Mouse (Mus musculus) heart, embryonic 15.5 days (tissue): ENCODE measurements at regions not wholly inside any gene's neighbourhood (a gene's known extent, or its start where the extent isn't known, plus 50 kb on each side); places are given as distances from the start of the nearest gene placed in this dataset. TPM values are rescaled to one million over a fixed set of nuclear protein-coding genes. Genes with fewer than 3 reads are reported as not detected.
"Not testable (repeated sequence)": the region's sequence is repeated elsewhere in the genome, so short reads cannot be mapped to it uniquely, and the experiment has no call there.

ENCODE experiments used
- ATAC-seq: fragments of 200-750 bp; cut with Nextera tagmentation; replicated peaks from 2 replicates; pipeline ENCODE4 v1.8.0; 2017; ENCODE audit warnings: low read depth, moderate TSS enrichment; ENCODE audit not compliant: insufficient number of reproducible peaks, insufficient read depth, low FRiP score
- H3K27ac ChIP-seq: fragments of 300-500 bp; sonication (generic); 2 replicates; pipeline ENCODE4 v1.5.1; 2015; ENCODE audit warnings: mild to moderate bottlenecking, inconsistent platforms
- H3K27me3 ChIP-seq: fragments of 300-500 bp; sonication (generic); 2 replicates; pipeline ENCODE4 v1.6.1; 2015; ENCODE audit warnings: inconsistent platforms
- H3K36me3 ChIP-seq: fragments of 300-500 bp; sonication (generic); 2 replicates; pipeline ENCODE4 v1.6.1; 2015; ENCODE audit warnings: mild to moderate bottlenecking, inconsistent platforms
- H3K4me1 ChIP-seq: fragments of 300-500 bp; sonication (generic); replicated peaks from 2 replicates; pipeline ENCODE4 v1.6.1; 2015; ENCODE audit warnings: inconsistent platforms
- H3K4me2 ChIP-seq: fragments of 300-500 bp; sonication (generic); 2 replicates; pipeline ENCODE4 v1.6.1; 2015; ENCODE audit warnings: inconsistent platforms, mild to moderate bottlenecking, moderate library complexity
- H3K4me3 ChIP-seq: fragments of 300-500 bp; sonication (generic); 2 replicates; pipeline ENCODE4 v1.5.1; 2015; ENCODE audit warnings: mild to moderate bottlenecking, inconsistent platforms
- H3K9ac ChIP-seq: fragments of 300-500 bp; sonication (generic); 2 replicates; pipeline ENCODE4 v1.6.1; 2015; ENCODE audit warnings: mild to moderate bottlenecking, inconsistent platforms
- H3K9me3 ChIP-seq: fragments of 300-500 bp; sonication (generic); replicated peaks from 2 replicates; pipeline ENCODE4 v1.6.1; 2016; ENCODE audit warnings: inconsistent platforms
- WGBS: fragments of 180-500 bp; shearing (Covaris S2); methylation state at CpG from one replicate; pipeline ENCODE4 v1.1.7; 2015; ENCODE audit warnings: mixed read lengths; 5-methylcytosine and 5-hydroxymethylcytosine counted together
- microRNA-seq: library from miRNA; unstranded; fragments of <30 nt; microRNA quantifications from one replicate; pipeline ENCODE4, GENCODE M21; 2016

GRCm38 (mm10) chr12:113424598-113425208 lies 64.6 kb upstream of the Adam6b start:
- ATAC-seq, H3K27me3 ChIP-seq, H3K4me1 ChIP-seq, H3K9me3 ChIP-seq, H3K36me3 ChIP-seq, H3K4me3 ChIP-seq, H3K27ac ChIP-seq, H3K4me2 ChIP-seq, H3K9ac ChIP-seq: not testable (repeated sequence)

GRCm38 (mm10) chr12:113425209-113426070 lies 63.9 kb upstream of the Adam6b start:
- Histone ChIP-seq H3K9me3 (no peaks in the 10 kb centered on the region), H3K27me3 (no peaks in the 10 kb centered on the region; the same call in 1 of the 2 replicates), H3K9ac (no peak overlapping the region), H3K4me3 (no peak overlapping the region), H3K4me1 (no peaks in the 10 kb centered on the region), H3K36me3 (no peaks in the 10 kb centered on the region), H3K27ac (no peak overlapping the region), H3K4me2 (no peak overlapping the region)
- ATAC-seq = no peak
- 75% methylated on average over 8 of the region's 8 CpGs for WGBS

DNA sequence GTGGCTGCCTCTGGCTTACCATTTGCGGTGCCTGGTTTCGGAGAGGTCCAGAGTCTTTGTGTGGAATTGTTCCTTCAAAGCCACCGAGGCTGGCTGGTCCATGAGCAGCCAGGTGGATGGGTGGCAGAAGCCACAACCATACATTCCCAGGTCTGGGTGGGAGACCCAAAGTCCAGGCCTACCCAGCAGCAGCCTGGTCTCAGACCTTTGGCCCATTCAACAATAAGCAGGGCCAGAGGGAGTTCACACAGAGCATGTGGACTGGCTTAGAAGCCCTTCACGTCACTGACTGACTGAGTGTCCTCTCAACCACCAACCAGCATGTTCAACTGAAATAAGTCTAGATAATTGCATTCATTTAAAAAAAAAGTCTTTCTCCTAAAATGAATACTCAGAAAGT lies 62.7 kb upstream of the Adam6b start:
- Histone ChIP-seq H3K9me3 (no peaks in the 10 kb centered on the region), H3K27ac (no peak overlapping the region), H3K36me3 (no peaks in the 10 kb centered on the region), H3K9ac (no peak overlapping the region), H3K4me2 (no peak overlapping the region), H3K4me1 (no peaks in the 10 kb centered on the region), H3K4me3 (no peak overlapping the region), H3K27me3 (no peaks in the 10 kb centered on the region; the same call in 1 of the 2 replicates)
- WGBS = 79% methylated on average over 4 of the region's 4 CpGs
- no peak for ATAC-seq

DNA sequence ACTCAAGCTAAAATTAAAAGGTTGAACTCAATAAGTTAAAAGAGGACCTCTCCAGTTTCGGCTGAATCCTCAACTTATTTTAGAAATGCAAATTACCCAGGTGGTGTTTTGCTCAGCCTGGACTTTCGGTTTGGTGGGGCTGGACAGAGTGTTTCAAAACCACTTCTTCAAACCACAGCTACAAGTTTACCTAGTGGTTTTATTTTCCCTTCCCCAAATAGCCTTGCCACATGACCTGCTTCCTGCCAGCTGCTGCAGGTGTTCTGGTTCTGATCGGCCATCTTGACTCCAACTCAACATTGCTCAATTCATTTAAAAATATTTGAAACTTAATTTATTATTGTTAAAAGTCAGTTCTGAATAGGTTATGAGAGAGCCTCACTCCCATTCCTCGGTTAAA lies 62.0 kb upstream of the Adam6b start:
- ATAC-seq = no peak
- Histone ChIP-seq H3K4me1 (no peaks in the 10 kb centered on the region), H3K9ac (no peak overlapping the region), H3K4me2 (no peak overlapping the region), H3K27ac (no peak overlapping the region), H3K4me3 (no peak overlapping the region), H3K27me3 (no peaks in the 10 kb centered on the region; the same call in 1 of the 2 replicates), H3K9me3 (no peaks in the 10 kb centered on the region), H3K36me3 (no peaks in the 10 kb centered on the region)
- WGBS = 66% methylated on average over 4 of the region's 4 CpGs

- Histone ChIP-seq H3K9ac (no peak overlapping the region), H3K4me3 (no peak overlapping the region), H3K27me3 (no peaks in the 10 kb centered on the region; the same call in 1 of the 2 replicates), H3K27ac (no peak overlapping the region), H3K36me3 (no peaks in the 10 kb centered on the region), H3K4me1 (no peaks in the 10 kb centered on the region), H3K4me2 (no peak overlapping the region), H3K9me3 (no peaks in the 10 kb centered on the region)
- 55% methylated on average over 3 of the region's 3 CpGs for WGBS
- no peak for ATAC-seq
These were observed 60.9 kb upstream of the Adam6b start for GRCm38 (mm10) chr12:113428461-113428860.

GRCm38 (mm10) chr12:113428901-113429300 lies 60.4 kb upstream of the Adam6b start:
- no peak overlapping the region for H3K27ac ChIP-seq
- H3K4me2 ChIP-seq = no peak overlapping the region
- H3K27me3 ChIP-seq = no peaks in the 10 kb centered on the region; the same call in 1 of the 2 replicates
- 65% methylated on average over 2 of the region's 2 CpGs for WGBS
- H3K4me3 ChIP-seq = no peak overlapping the region
- no peaks in the 10 kb centered on the region for H3K4me1 ChIP-seq
- no peak overlapping the region for H3K9ac ChIP-seq
- H3K36me3 ChIP-seq = no peaks in the 10 kb centered on the region
- H3K9me3 ChIP-seq = no peaks in the 10 kb centered on the region
- no peak for ATAC-seq

DNA sequence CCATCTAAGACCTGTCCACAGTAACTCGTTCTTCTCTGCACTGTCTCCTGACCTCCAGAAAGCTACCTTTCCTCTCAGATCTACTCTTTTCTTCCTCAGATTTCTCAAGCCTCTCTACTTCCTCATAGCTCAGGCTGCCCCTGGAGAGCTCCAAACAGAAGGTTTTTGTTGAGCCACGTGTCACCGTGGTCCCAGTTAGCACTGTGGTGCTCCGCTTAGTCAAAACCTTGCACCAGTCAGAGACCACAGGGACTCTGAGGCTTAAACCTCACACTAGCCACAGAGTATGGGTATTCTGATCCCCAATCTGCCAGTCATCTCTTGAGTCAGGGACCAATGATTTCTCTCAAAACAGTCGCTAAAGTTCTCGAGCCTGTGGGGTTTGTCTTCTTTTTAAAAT lies 59.0 kb upstream of the Adam6b start:
- Histone ChIP-seq H3K36me3 (no peaks in the 10 kb centered on the region), H3K4me3 (no peak overlapping the region), H3K4me2 (no peak overlapping the region), H3K4me1 (no peaks in the 10 kb centered on the region), H3K9ac (no peak overlapping the region), H3K27me3 (no peaks in the 10 kb centered on the region; the same call in 1 of the 2 replicates), H3K9me3 (no peaks in the 10 kb centered on the region), H3K27ac (no peak overlapping the region)
- 68% methylated on average over 6 of the region's 6 CpGs for WGBS
- ATAC-seq = no peak

Small RNA genes lying in the stretch of these regions (microRNA-seq; reads per million reads assigned to microRNA genes)
- gene Gm22175 (not detected), gene Gm24022 (not detected), gene Gm25747 (not detected)
